Mouse (Mus musculus) adrenal gland, adult (tissue): ENCODE measurements around the gene AA986860.
A peak's percentile ranks its signal among the peaks of the same experiment; 100 is the strongest.

Experiments used
- DNase-seq, 2 experiments: peaks; one replicate each; pipeline ENCODE4 v3.0.0; 2022 to 2023; ENCODE audit warnings: low spot score in 1 of 2; ENCODE audit not compliant: inconsistent age in 2 of 2

Gene AA986860

DNA sequence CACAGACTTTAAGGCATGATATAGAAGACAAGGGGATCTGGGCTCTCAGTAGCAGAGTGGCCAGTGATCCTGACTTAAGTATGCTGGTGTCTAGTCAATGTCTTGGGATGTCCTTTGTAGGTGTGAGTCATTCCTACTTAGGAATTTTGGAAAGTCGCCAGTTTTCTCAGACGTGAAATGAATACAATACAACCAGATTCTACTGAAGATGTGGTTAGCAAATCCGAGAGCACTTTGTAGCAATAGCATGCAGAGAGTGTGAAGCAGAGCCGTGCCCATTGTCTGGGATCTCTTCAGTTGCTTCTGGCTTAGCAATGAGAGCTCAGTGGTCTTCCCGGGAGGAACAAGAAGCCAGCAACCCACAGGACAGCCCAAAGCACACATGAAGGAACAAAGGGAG is 2.7 kb downstream of the AA986860 start:
- peak; percentile 13 to 59 for DNase-seq

DNA sequence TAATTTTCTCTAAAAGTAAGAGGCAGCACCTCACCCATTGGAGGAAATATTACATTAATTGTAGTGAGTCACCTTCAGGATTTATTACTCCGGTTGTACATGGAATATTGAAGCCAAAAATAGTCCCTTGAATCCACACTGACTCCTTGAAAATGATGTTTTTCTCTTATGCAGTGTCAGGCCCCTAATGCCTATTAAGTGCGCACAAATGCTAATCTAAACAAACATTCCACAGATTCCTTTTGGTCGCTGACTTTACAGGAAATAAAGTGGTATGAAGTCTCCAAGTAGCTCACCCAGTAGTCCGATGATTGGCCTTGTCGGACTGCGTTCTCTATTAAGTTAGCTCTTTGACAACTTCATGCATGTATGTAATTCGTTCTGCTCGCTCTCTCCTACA is 3.1 kb downstream of the AA986860 start:
- DNase-seq = peak in 1 of 2 experiments; percentile 29

DNA sequence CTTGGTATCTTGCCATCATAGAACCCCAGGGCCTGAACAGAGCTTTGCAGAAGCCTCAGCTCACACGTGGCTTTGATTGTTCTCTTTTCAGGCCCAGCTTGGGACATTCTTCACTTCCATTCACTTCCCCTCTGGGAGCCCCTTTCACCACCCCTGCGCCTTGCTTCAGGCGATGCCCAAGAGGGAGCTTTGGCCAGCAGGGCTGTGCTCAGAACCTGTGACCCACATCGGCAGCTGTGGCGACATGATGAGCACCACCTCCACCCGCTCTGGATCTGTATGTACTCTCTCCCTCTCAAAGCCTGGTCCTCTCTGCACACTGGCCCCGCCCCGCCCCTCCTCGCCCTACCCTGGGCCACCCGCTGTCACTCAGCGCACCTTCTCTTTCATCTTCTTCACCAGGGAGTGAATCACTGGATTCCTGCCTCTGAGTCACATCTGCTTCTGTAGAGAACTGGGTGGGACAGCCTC is 5.7 kb downstream of the AA986860 start:
- peak; percentile 38 to 43 for DNase-seq

DNA sequence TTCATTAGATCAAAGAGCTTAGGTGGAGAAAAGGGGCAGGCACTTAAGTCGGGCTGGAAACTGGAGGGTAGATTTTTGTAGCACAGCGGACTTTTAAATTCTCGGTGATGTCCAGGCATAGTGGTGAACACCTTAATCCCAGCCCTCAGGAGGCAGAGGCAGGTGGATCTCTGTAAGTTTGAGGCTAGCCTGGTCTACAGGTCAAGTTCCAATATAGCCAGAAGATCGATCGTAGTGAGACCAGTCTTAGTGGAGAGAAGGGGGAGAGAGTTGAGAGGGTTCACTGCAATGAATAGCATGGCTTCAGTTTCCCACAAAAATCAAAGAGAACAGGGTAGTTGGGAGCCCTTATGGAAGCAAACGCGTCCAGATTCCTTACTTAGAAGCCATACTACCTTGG is 6.1 kb downstream of the AA986860 start:
- no peak for DNase-seq

DNA sequence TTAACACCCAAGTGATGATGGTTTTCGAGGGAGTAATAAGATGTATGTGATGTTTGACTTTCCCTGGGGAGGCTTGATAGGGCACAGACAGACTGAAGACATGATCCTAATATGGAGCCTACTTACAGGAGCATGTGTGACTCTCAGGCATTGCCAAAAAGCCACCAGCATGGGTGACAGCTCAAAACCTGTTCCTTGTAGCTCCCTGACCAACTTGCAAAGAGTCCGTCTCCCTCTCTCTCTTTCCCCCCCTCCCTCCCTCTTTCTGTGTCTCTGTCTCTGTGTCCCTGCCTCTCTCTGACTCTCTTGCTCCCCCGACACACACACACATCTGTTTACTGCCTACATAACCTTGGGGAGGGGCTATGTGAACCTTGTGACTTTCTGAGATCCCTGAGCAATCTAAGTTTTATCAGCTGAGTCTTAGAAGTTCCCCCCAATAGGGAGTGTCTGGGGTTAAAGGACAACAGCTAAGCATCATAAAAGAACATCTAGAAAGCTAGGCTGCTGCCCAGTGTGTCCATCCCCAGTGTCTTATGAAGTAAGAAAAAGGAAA is 6.9 kb downstream of the AA986860 start:
- DNase-seq = peak in 1 of 2 experiments; percentile 24

DNA sequence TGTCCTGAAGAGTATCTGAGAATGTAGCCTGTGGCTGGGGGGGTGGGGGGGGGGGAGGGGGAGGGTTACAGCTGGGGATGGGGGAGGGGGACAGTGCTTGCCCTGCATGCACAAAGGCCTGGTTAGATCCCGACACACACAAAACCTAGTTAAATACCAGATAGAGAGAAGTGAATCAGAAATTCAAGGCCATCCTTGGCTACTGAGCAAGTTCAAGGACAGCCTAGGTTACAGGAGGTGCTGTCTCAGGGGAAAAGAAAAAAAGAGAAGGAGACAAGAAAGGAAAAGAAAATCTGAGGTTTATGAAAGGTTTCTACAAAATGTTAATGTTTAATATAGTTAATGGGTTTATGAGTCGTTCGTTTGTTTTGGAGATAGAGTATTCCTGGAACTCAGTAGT is 7.9 kb downstream of the AA986860 start:
- peak in 1 of 2 experiments; percentile 67 for DNase-seq

DNA sequence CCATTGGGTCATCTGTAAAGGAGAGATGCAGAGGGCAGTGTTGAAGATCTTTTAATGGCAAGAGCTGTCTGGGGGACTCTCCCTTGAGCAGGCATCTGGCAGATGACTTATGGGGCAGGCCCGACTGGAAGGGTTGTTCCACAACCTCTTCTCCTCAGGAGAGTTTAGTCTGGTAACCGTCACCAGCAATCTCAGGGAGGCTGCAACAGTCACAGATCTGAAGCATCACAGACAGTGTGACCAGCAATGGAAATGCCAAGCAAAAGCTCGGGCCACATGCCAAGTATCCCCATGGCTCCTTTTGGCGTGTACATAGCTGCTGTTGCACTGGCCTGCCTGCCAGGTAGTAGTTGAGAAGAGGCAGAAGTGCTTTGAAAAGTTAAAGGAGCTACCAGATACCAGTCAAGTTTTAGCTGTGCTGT is 8.5 kb downstream of the AA986860 start:
- DNase-seq = peak in 1 of 2 experiments; percentile 57

DNA sequence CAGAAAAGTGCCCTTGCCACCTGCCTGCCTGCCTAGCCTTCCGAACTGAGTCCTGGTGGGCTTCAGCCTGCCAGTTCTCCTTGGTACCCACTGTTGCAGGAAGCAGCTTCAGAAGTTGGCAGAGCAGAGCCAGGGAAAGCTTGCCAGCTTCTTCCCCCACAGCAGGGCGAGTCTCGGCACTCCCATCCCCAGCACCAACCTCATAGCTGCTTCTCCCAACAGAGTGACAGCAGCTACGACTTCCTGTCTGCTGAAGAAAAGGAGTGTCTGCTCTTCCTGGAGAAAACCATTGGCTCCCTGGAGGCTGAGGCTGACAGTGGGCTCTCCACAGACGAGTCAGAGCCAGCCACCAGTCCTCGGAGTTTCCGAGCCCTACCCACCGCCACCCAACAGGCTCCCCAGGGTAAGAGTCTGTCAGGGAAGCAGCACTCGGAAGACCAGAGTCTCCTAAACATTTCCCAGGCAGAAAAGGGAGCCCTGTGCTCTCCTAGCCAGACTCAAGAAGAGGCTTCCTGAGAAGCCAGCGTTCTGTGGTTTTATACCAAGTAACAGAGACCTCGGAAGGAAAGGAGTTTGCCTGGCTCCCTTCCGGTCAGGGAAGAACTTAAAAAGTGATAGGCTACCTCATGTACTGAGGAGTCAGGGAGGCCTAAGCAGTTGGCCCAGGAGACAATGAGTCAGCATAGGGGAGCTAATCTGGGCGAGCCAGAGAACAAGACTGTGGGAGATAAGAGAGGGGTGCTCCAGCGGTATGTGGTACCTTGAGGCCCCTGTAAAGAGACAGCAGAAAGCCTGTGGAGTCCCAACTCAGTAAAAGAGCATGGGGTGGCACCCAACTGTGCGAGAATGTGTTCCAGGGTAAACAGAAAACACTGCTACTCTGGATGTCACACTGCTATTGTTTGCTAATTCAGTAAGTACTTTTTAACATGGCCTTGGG is 9.3 kb downstream of the AA986860 start:
- DNase-seq = peak in 1 of 2 experiments; percentile 39

DNA sequence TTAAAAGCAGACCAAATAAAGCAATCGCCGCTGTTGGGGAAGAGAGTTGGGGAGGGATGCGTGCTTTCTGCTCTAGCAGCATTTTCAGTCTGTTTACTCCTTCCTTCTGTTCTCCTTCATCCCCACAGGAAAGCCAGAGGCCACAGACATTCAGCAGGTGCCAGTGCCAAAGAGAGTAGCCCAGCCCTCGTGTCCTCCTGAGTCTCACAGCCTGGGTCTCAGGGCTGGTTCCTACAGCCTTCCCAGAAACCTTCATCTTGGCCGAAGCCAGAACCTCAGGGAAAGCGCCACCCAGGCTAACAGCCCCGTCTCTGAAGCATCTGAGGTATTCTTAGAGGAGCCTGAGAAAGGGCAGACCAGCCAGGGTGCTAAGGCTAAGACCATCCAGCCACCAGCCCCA is 10.4 kb downstream of the AA986860 start:
- DNase-seq = peak in 1 of 2 experiments; percentile 13

DNA sequence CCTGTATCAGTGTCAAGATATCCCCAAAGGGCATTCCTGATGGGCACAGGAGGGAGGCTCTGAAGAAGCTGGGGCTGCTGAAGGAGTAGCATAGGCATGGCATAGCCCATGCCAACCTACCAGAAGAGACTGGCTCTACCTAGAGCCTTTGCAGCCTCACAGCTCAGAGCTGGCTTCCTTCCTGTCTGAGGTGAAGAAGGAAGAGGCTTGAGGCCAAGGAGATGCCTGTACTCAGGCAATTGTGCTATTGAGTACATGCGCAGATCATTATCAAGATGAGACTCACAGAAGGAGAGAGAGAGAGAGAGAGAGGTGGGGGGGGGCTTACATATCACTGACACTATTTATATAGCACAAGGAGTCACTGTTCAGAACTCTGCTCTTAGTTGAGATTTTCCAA is 12.0 kb downstream of the AA986860 start:
- DNase-seq = no peak

DNA sequence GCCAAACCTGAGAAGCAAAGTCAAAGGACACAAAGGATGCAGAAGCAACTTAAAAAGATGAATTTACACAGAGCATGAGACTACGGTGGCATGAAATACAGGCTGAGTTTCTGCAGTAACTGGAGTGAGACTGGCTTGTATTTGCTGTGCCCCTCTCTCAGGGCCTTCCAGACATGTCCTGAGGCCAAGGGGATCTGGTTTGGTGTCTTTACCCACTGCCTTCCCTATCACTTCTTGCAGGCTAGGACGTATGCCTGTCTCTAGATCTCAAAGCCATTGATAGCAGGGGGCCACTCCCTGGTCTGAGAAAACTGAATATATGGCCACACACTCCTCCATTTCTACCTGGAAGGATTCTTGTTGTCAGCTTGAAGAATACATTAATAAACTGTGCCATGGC is 12.4 kb downstream of the AA986860 start:
- peak in 1 of 2 experiments; percentile 14 for DNase-seq

DNA sequence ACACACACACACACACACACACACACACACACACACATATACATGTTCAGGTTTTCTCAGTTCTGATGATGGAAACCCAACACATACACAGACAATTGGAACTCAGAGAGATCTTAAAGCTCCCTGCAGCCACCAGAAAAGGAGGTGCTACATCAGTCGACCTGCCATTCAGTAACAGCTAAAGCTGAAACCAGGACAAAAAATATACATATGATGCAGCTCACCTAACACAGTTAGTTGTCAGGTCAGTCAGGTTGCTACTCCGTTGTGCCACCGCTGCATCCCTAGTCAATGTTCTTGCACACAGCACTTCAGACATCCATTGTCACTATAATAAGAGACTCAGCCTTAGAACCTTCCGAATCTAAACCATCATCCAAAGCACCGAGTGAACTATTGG is 13.2 kb downstream of the AA986860 start:
- DNase-seq = peak in 1 of 2 experiments; percentile 11

DNA sequence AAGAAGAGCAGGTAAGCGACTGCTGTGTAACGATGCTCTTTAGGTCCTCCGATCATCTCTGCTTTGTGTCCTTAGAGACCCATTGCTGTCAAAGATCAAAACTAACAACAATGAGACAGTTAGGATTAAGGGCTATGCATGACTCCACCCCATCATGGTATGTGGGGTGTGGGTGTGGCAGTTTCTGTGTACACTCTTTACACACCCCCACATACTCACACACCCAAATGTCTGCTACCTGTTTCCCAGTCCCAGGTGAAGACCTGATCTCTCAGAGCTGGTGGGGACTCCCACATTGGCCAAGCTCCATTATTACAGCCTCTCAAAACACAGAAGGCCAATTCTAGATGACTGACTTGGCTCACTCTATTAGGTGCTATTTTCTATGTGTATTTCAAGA is 13.8 kb downstream of the AA986860 start:
- no peak for DNase-seq

DNA sequence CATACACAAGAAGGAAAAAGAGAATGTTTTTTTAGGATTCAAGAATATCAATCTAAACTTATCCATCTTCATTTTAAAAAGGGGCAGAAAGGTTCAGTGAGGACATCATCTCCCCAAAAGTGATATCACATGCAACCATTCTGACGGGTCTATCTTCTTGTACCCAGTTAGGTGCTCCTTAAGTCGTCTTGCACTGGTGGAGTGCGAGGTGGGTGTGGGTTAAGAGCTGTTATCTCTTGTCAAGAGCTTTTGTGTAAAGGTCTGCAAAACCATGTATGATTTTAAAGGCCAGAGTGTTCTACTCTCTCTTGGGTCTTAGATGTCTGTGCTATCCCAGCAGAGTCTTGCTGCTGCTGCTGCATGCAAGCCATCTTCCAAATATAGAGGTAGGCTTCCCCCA is 15.0 kb downstream of the AA986860 start:
- no peak for DNase-seq

DNA sequence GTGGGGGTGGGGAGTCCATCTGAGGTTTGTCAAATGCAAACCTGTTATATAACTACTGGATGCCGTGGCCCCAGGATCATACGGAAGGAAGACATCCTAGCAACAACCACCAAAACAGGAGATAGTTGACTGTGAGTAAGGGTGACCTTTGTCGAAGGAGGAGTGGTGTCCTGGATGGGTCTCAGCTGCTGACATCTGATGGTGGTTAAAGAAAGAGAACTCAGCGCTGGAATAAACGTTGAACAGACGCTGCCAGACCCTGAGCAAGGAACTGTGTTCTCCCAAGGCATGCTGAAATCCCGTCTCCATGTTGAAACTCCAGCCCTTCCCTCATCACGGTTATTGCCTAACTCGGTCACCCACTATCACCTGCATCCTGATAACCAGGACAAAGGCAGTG is 27.9 kb downstream of the AA986860 start:
- no peak for DNase-seq

DNA sequence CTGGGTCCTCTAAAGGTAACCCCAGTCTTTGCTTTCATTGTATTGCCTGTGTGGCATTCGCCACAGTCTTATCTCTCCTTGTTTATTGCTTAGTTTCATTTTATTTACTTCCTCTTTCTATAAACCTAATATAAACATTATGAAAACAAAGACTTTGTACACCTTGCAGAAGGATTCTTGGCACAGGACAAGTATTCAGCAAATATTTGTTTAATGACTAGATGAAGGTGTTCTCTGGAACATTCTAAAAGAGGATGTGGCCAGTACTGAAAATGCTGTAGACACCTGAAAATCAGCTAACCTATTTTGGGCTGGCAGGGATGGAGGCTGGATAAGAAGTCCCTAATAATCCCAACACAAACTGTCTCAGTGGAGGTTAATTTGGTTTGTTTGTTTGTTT is 29.8 kb downstream of the AA986860 start:
- DNase-seq = no peak

DNA sequence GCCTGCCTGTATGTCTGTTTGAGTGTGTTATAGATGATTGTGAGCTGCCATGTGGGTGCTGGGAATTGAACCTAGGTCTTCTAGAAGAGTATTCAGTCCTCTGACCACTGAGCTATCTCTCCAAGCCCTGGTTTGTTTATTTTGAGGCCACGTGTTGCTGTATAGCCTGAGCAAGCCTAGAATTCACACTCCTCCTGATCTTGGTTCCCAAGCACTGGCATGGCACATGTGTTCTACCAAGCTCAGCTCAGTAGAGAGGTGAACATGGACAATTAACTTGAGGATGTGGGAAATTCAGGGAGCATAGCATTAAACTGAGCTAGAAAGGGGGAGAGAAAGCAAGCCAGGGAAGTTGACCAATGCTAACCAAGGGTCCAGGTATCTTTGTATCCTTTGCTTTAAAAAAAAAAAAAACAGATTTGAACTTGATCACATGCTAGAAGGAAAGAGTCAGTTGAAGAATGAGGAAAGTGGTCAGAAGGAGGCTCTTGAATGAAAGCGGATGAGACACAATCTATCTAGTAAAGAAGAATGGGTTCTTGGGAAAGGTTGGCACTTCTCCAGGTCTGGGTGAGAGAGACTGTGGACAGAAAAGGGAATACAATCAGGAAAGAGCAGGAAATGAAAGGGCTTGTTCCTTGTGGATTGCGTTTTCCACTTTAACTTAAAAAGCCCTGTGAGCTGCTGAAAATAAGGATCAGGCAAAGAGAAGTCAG is 30.4 kb downstream of the AA986860 start:
- no peak for DNase-seq

DNA sequence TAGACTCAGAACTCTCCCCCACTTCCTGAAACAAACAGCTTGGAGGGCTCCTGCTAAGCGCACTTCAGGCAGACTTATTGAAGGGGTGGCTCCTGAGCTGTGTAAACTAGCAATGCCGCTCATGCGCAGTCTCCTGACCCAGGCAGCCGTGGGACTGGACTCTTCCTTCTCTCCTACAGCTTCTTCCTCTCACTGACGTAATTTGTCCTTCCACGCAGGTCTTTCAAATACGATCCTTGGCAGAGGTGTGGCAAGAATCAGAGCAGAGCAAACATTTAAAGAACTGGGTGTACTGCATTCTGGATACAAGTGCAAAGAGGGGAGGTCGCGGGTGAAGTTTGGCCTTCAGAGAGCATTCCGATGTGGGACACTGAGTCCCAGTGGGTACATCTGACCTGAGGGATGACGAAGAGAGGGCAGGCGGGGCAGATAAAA is 32.3 kb downstream of the AA986860 start:
- peak in 1 of 2 experiments; percentile 88 for DNase-seq

DNA sequence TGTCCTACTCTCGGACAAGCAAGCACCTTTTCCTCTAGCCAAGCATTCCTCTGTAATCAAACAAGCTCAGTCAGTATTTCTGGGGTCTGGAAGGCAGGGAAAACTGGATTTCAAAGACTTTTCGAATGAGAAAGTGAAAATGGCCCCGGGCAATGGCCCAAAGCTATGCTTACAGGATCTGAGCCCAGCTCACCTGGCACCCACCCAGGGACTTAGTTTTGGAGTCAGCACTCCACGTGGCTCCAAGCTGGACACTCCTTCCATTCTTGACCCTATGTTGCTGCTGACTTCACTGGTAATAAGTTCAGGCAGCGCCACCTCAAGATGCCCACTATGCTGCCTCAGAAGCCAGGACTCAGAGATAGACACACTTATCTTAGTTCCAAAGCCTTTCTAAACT is 35.3 kb downstream of the AA986860 start:
- DNase-seq = peak in 1 of 2 experiments; percentile 52

DNA sequence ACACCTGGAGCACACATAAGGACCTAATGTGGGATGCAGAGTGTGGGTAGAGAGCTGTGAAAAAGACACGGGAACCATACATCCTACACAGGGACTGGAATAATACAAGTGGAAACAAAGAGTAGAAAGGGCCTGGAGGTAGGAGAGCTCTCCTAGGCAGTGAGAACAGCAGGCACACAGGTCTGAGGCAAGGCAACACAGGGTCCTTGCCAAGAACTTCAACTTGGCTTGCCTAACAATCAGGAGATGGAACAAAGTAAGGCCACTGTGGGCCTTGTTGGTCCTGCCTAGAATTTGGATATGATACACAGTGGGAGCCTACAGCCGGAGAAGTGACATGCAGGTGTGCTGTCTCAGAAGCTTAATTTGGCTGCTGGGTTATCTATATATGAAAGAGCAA is 38.1 kb downstream of the AA986860 start:
- peak in 1 of 2 experiments; percentile 38 for DNase-seq

DNA sequence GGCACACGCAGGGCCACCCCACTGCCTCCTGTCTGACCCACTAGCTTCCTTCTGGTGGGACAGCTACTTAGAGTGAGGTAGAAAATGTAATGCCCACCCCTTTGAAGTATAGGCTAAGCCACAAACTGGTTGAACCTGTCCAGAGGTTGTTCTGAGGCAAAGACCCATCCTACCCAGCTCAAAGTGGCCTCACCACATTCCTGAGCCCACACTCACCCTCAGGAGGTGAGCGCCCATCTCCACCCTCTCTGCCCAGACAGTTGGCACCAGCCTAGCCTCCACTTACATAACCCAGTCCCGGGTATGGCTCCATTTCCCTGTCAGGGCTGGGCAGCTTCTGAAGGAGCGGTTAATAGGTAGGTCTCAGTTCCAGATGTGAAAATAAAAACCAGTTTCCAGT is 38.7 kb downstream of the AA986860 start:
- DNase-seq = peak in 1 of 2 experiments; percentile 26
